Mouse (Mus musculus): ENCODE data around the gene Plcg2.

- TF ChIP-seq CTCF (IDR thresholded peaks at IDR 0.05; ENCODE audit: borderline replicate concordance, insufficient read depth, low read length) (no peak), POLR2A (IDR thresholded peaks at IDR 0.05; ENCODE audit: low read depth, low read length) (no peak)
Measured at GRCm38 (mm10) chr8:117526185-117526584, 28.1 kb downstream of the Plcg2 start.
